Mouse (Mus musculus) bone marrow macrophage, adult 2 months (primary cell): ENCODE measurements at regions not wholly inside any gene's neighbourhood (a gene's known extent, or its start where the extent isn't known, plus 50 kb on each side); places are given as distances from the start of the nearest gene placed in this dataset.

Experiments used
- CTCF ChIP-seq: IDR thresholded peaks from 2 replicates; pipeline ENCODE4 v1.5.1; 2012; ENCODE audit warnings: low read depth, mild to moderate bottlenecking, low read length, moderate library complexity
- POLR2A ChIP-seq: IDR thresholded peaks from 2 replicates; pipeline ENCODE4 v1.6.1; 2012; ENCODE audit warnings: mild to moderate bottlenecking, low read depth, low read length, borderline replicate concordance

DNA sequence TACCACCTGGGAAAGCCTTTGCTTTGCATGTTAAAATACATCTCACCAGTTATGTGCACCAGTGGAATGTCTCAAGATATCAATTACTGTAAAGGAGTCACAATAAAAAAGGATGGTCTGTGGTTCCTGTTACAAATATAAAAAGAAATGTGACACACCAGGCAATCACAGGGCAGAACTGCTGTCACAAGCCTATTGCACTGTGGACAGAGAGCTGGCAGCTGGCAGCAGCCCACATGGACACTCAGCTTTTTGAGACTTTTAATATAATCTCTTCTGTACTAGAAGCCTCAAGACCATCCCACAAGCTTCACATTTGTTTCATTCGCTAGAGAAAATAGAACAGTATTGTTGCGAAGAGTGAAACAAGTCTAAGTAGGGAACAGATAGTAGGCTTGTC lies 197.7 kb downstream of the 1700129C05Rik start:
- no peak for TF ChIP-seq POLR2A
- TF ChIP-seq CTCF, result no peak
